Mouse (Mus musculus) spleen, embryonic (tissue): ENCODE measurements at regions not wholly inside any gene's neighbourhood (a gene's known extent, or its start where the extent isn't known, plus 50 kb on each side); places are given as distances from the start of the nearest gene placed in this dataset.
"Not testable (repeated sequence)": the region's sequence is repeated elsewhere in the genome, so short reads cannot be mapped to it uniquely, and the experiment has no call there.

Source experiments
- CTCF ChIA-PET: fragments of 350-600 bp; sonication (Branson Sonifier 250); formaldehyde crosslinking; loops from one replicate; lab custom pipeline; 2022; lab: Charles Lee

GRCm38 (mm10) chr19:35890191-35890590 lies 167.1 kb downstream of the Htr7 start:
- CTCF ChIA-PET: no interaction called here

- CTCF ChIA-PET: no interaction called here
These were observed 171.0 kb downstream of the Htr7 start for GRCm38 (mm10) chr19:35886270-35886669.

GRCm38 (mm10) chr19:35881810-35882485 lies 175.4 kb downstream of the Htr7 start:
- CTCF ChIA-PET: no interaction called here

GRCm38 (mm10) chr19:35875464-35875863 lies 181.8 kb downstream of the Htr7 start:
- CTCF ChIA-PET: no interaction called here

- CTCF ChIA-PET: no interaction called here
These were observed 186.6 kb downstream of the Htr7 start for GRCm38 (mm10) chr19:35870720-35871119.

GRCm38 (mm10) chr19:35868543-35868942 lies 188.8 kb downstream of the Htr7 start:
- CTCF ChIA-PET: interaction anchor here (0.5 kb wide), 1 partner anchor 19 kb away, joined by 3 read pairs; no protein-coding TSS in a partner anchor

GRCm38 (mm10) chr19:35863049-35863448 lies 194.3 kb downstream of the Htr7 start:
- CTCF ChIA-PET: no interaction called here

GRCm38 (mm10) chr19:35861421-35861820 lies 195.9 kb downstream of the Htr7 start:
- CTCF ChIA-PET: no interaction called here

GRCm38 (mm10) chr19:35832992-35833391 lies 224.3 kb downstream of the Htr7 start:
- CTCF ChIA-PET: no interaction called here

GRCm38 (mm10) chr19:35826074-35826473 lies 231.2 kb downstream of the Htr7 start:
- CTCF ChIA-PET: no interaction called here

GRCm38 (mm10) chr19:35819626-35820025 lies 237.7 kb downstream of the Htr7 start:
- CTCF ChIA-PET: no interaction called here

GRCm38 (mm10) chr19:35794661-35795060 lies 262.6 kb downstream of the Htr7 start:
- CTCF ChIA-PET: no interaction called here

- CTCF ChIA-PET: no interaction called here
These were observed 269.9 kb downstream of the Htr7 start for GRCm38 (mm10) chr19:35787246-35788021.

GRCm38 (mm10) chr19:35761750-35762149 lies 295.6 kb downstream of the Htr7 start:
- CTCF ChIA-PET: not testable (repeated sequence)

- CTCF ChIA-PET: no interaction called here
These were observed 297.6 kb downstream of the Htr7 start for GRCm38 (mm10) chr19:35759701-35760100.

GRCm38 (mm10) chr19:35755494-35755893 lies 301.8 kb downstream of the Htr7 start:
- CTCF ChIA-PET: no interaction called here

GRCm38 (mm10) chr19:35735754-35736153 lies 321.6 kb downstream of the Htr7 start:
- CTCF ChIA-PET: no interaction called here

GRCm38 (mm10) chr19:35728436-35729060 lies 328.8 kb downstream of the Htr7 start:
- CTCF ChIA-PET: no interaction called here
